Mouse (Mus musculus): ENCODE measurements at regions not wholly inside any gene's neighbourhood (a gene's known extent, or its start where the extent isn't known, plus 50 kb on each side); places are given as distances from the start of the nearest gene placed in this dataset.

- TF ChIP-seq RCOR1 (conservative IDR thresholded peaks at IDR 0.05; ENCODE audit: low read depth, low read length), result no peak
- TF ChIP-seq CTCF (conservative IDR thresholded peaks at IDR 0.05 in 1 of 2, IDR thresholded peaks at IDR 0.05 in 1 of 2; ENCODE audit: low read depth in 2 of 2, low read length in 2 of 2), result no peak
- no peak for TF ChIP-seq MAFK (IDR thresholded peaks at IDR 0.05; ENCODE audit: insufficient replicate concordance, low read length)
- TF ChIP-seq GABPA (IDR thresholded peaks at IDR 0.05; ENCODE audit: insufficient replicate concordance, low read depth, low read length), result no peak
- no peak for TF ChIP-seq POLR2A (IDR thresholded peaks at IDR 0.05; ENCODE audit: low read depth, low read length)
- no peak for TF ChIP-seq NRF1 (IDR thresholded peaks at IDR 0.05; ENCODE audit: low read depth, low read length)
- TF ChIP-seq TCF12 (IDR thresholded peaks at IDR 0.05; ENCODE audit: low read depth, low read length), result no peak
Observed at GRCm38 (mm10) chr5:45144186-45144585, 305.9 kb downstream of the Qdpr start.
